Mouse (Mus musculus): ENCODE measurements around the gene Spry2.

The Spry2 gene

DNA sequence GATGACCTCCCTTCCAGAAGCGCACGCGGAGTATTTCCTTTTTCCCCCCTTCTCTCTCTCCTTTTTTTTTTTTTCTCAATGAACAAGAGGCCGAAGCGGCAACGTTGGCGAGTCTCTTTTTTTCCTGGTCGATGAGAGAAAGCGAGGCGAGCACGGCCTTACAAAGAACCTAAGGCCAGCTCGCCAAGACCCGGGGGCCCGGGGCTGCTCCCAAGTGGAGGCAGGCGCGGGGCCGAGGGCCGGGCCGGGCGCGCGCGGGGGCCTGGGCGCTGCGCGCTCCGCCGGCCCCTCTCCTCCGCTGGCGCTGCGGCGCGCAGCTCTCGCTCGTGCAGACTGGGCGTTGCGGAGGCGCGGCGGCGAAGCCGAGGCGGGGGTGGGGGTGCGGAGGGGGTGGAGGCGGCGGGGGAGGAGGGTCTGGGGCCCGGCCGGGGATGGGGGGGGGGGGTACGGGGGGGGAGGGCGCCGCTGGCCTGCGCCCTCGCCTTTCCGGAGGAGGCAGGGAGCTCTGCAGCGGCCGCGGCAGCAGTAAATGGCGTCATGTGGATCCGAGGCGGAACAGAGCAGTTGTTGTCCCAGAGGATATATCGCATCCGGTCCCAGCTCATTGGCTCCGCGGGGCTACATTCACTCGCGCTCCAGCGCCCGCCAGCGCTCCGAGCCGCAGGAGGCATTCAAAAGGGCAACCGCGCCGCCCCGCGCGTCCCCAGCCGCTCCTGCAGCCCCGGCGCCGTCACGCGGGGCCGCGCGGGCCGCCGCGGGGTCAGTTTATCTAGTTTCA lies at the start of gene Spry2:
TSS of gene Spry2 (minus strand) at position 29 of the 778 bp plus-strand sequence.
- DNase-seq (ENCODE audit: low spot score in 2 of 2), result peak; percentile 80 to 92

DNA sequence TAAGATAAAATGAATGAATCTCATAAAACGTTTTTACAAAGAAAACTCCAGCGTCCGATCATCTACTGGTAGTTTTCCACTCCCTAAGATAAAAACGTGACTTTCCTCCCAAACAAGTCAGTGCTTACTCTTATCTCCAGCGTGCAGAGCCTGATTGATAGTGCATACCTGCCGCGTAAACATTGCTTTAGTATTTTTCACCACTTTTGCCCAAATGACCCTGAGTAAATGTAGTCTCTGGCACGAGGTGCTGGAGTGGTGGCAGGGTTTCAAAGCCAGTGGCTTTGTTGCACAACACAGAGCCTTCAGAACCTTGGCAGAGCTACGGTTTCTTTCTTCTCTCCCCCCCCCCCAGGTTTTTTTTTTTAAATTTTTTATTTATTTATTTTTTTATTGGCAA lies 44.7 kb upstream of the Spry2 start:
- peak in 1 of 2 experiments; percentile 66 for DNase-seq (ENCODE audit: low spot score in 2 of 2)

DNA sequence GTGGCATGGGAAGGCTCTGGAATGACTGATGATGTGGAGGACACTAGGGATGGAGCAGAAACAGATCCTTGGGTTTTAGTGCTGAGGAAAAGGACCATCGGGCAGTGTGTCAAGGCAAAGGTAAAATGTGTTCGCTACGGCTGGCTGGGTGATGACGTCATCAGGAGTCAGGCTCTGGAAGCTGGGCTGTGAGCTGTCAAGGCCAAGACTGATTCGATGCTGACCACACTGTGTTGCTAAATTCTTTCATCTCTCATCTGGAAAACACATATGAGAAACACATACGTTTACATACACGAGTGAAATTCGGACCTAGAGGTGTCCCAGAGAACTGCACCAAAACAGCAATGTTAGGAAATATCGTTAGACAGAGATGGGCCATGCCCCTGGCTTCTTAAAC lies 30.1 kb upstream of the Spry2 start:
- DNase-seq (ENCODE audit: low spot score in 2 of 2), result no peak

DNA sequence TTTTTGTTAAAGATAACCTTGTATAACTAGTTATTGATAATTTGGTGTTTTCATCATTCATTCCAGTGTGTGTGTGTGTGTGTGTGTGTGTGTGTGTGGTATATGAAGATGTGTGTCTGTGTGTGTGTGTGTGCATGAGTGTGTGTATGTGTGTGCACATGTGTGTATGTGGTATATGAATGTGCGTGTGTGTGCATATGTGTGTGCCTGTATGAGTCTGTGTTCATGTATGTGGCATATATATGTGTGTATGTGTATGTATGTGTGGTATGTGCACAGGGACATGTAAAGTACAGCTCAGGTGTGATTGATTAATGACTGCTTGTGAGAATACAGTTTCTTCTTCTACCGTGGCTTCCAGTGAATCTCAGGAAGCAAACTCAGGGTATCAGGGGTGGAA lies 28.7 kb upstream of the Spry2 start:
- DNase-seq (ENCODE audit: low spot score in 2 of 2), result no peak

DNA sequence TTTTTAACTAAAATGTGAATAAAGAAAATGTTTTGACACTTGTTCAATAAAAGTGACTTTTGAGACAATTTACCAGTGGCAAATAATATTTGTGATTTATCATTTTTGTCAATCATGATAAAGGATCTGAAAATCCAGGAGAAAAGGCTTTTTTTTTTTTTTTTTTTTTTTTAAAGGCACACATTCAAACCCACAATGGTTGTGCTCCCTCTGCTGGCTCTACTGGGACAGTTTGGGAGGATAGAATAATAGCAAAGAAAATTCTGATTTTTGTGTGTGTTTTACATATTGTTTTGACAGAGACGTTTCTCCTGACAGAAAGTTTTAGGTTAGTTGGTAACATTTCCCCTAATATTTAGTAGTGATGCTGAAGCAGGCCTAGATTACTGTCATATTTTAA lies 28.1 kb upstream of the Spry2 start:
- DNase-seq (ENCODE audit: low spot score in 2 of 2), result no peak

DNA sequence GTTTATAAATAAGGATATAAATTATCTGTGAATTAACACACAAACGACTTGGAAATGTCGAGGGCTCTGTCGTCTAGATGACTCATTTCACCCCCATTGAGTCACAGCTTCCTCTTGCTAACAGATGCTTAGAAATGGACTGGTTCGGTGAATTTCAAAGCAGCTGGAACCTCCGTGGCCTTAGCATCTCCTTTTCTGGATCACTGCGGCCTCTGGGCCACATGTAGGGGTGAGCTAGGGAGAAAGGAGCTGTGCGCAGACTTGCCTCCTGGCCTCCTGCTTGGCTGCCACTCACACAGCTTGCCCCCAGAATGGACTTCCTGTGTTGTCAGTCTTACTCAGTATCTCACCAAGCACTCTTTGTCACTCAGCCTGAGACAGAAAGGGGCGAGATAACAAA lies 26.3 kb upstream of the Spry2 start:
- peak in 1 of 2 experiments; percentile 37 for DNase-seq (ENCODE audit: low spot score in 2 of 2)

DNA sequence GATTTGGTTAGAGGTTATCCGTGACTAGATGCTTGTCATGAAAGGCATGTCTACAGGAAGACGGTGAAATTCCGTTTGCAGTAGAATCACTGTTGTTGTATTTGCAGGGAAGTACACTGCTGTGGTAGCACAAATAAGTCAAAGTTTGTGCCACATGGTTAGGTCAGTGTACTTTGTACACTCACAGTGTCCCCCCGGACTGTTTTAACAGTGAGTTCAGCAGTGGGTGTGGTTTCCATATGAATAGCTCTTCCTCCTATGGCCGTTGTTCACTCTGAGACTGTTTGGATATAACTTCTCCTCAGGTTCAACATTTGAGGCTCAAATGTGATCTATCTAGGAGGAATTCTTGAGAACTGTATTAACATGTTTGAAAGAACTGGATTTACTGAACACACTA lies 25.8 kb upstream of the Spry2 start:
- no peak for DNase-seq (ENCODE audit: low spot score in 2 of 2)

DNA sequence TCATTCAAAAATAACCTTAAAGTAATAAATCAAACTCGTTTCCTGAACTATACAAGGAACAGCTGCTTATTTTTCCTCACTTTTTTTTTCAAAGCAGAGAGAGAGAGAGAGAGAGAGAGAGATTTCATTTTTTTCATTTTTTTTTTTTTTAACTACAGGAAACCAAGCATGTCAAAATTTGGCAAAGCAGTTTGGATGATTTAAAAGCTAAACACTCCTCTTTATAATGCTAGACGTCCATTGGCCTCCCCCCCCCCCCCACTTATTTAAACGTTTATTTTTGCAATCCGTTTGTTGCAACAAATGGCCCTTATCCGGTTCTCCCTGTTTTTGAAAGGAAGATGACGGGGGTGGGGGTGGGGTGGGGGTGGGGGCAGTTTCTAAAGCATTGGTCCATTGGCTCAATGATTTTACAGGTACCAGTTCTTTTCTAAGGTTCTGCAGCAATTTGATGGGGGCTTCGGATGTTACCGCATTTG lies 24.6 kb upstream of the Spry2 start:
- no peak for DNase-seq (ENCODE audit: low spot score in 2 of 2)

DNA sequence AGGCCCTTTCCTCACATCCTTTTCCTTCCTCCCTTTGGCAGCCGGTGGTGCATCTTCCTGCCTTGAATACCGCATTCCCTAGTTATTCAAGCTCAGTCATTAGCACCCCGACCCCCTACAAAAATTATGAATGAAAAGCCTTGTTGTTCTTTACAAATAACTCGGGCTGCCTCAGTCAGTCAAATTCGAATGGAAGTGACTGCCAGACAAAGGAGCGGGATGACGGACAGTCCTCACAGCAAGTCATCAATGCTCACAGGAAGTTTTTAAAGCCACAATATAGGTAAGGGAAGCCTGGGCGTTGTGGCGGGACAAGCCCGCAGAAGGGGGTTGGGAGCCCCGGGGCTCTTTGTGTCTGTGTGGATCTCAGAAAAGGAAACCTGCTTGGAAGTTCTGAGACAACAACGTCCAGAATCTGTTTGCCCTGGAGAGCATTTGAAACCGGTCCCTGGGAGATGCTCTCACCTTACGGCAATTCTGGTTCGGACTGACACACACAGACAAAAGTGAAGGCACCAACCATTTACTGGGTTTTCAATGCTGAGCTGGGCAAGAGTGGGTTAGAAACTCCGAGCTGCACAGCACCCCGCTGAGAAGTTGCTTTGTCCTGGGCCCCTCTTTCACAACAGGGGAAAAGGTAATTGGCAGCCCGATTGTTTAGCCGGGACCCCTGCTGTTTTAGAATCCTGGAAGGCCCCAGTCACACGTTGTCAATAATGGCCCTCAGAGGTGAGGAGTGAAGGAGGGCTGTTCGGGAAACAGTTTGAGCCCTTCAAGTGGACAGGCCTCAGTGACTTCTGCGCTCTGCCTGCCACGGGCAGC lies 24.0 kb upstream of the Spry2 start:
- no peak for DNase-seq (ENCODE audit: low spot score in 2 of 2)

DNA sequence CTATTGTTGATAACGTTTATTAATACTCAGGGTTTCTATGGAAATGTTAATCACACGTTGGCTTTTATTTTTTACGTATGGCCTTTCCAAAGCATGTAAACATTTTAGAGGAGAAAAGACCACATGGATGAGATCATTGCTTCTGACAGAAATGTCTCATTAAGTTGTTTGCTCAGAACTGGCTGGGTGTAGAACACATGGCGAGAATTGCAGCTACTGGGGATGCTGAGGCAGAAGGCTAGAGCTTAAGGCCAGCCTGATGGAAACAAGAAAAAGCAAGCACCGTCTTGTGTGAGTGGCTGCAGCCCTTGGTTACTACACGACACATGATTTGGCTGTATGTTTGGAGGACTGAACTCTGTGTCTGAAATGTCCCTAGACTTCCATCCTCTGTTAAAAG lies 10.6 kb upstream of the Spry2 start:
- DNase-seq (ENCODE audit: low spot score in 2 of 2), result no peak

DNA sequence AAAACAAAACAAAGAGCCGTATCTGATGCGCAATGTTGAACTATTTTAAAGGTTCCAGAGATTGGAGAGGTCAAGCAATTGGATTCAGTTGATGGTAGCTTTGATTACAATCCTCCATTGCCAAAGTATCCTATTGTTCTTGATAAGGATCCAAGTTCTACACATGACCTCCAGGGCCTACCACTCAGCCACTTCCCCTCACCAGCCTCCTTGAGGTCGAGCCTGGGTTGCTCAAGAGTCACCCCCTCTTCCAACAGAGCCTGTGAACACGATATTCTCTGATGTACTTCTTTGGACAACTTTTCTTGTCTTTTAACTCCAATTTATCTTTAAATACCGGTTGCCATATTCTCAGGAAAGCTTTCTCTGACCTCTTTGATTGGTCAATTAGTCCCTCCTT lies 9.3 kb upstream of the Spry2 start:
- no peak for DNase-seq (ENCODE audit: low spot score in 2 of 2)

DNA sequence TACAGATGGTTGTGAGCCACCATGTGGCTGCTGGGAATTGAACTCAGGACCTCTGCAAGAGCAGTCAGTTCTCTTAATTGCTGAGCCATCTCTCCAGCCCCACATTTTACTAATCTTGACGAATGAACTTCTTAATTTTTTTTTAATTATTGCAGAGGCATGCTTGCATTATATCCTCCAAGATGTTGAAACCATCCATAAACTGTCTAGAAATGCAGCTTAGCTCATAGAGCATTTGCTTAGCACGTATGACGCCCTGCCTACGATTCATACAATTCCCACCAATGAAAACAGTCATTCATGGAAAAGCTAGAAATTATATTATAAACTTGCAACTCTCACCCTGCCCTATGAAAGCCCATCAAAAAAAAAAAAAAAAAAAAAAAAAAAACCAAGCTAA lies 8.9 kb upstream of the Spry2 start:
- DNase-seq (ENCODE audit: low spot score in 2 of 2), result no peak

DNA sequence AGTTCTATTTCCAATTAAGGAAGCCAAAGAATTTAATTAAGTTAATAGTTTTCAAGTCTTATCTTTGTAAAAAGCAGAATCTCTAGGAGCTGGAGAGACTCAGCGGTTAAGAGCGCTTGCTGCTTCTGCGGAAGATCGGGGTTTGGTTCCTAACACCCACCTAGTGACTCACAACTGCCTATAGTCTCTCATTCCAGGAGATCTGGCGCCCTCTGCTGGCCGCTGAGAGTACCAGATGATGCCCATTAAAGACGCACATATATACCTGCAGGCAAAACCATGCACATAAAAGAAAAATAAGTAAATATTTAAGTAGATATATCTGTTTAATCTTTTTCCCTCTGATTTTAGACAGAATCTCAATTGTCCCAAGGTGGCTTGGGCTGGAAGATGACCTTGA lies 6.2 kb upstream of the Spry2 start:
- peak in 1 of 2 experiments; percentile 26 for DNase-seq (ENCODE audit: low spot score in 2 of 2)

DNA sequence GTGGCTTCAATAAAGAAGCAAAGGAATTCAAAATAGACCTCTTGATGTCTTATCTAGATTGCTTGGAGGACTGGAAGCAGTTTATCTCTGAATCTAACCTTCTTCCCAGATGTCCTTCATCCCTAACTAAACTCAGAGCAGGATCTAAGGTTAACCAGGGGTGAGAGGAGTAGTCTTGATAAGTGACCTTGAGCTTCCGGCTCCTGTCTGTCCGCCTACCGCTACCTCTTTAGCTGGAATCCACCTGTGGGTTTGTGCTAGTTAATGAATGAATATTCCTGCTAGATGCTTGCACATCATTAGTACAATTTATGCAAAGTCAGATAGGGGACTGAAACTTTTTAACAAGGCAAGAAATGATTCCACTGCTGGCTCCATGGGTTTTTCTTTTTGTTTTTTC lies 4.2 kb upstream of the Spry2 start:
- no peak for DNase-seq (ENCODE audit: low spot score in 2 of 2)

DNA sequence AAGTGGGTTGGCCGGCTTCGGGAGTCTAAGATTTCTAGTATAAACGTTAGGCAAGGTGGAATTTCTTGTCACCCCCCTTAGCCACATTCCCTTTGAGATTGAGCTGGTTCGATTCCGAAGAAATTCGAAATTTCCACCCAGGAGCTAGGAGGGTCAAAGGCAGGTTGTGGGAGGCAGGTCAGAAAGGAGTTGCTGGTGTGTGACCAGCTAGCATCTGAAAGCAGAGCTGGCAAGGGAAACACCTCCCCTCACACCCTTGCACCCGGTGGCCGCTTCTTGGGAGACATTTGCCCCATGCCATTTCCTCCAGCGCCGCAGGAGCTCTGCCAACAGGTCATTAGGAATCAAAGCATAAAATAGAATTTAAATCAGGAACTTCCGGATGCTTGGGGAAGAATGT lies 2.5 kb upstream of the Spry2 start:
- no peak for DNase-seq (ENCODE audit: low spot score in 2 of 2)

DNA sequence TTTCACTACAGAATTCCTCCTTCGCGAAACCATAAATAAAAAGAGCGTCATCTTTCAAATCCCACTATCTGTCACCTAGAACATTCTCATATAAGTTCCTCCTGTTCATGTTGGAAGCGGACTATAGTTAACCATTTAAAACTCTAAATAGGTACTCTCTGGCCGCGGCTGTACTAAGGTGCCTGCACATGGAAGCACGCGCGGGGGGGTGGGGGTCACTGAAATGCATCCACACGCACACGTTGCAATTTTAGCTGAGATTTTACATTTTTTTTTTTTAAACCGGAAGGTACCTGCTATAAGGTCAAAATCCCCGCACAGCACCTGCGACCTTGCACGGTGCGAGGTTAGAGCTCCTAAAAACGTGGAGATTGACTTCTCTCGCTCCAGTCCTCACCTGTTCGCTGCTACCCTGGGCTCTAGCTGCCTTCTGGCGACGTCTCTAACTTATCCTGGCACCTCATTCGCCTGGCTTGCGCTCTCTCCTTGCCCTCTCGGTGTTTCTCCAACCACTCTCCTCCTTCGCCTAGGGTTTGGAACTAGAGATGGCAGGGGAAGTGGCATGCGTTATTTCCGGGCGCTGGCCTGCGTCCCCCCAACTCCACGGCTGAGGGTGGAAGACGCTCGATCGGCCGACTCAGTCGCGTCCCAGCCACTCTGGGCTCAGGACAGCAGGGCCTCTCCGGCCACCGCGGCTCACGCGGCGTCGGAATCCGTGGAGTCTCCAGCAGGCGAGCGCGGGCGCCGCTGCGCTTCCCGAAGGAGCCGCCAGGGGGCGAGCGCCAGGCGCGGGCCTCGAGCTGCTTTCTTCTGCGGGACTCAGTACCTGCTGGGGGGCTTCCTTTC lies 1.9 kb upstream of the Spry2 start:
- peak; percentile 78 to 86 for DNase-seq (ENCODE audit: low spot score in 2 of 2)

DNA sequence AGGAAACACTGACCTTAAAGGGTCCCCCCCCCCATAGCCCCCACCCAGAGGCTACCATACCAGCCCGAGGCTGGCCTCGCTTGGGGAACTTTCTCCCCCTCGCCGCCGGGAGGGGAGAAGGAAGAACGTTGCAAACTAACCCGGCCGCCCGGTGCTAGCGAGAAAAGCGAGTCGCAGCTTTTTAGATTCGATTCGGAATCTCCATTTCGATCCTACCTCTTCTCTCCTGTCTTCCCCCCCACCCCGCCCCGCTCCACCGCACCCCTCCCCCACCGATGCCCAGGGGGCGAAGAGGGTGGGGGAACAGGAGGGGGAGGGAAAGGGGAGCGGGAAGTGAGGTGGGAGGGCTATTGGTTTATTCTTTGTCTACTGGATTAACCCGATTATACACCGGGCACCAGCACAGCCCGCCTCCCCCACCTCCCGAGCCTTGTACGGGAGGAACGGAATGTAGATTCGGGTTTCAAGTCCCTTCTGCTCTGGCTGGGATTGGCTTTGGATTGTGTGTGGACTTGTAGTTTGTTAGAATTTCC lies 1.0 kb upstream of the Spry2 start:
- DNase-seq (ENCODE audit: low spot score in 2 of 2), result peak in 1 of 2 experiments; percentile 54

DNA sequence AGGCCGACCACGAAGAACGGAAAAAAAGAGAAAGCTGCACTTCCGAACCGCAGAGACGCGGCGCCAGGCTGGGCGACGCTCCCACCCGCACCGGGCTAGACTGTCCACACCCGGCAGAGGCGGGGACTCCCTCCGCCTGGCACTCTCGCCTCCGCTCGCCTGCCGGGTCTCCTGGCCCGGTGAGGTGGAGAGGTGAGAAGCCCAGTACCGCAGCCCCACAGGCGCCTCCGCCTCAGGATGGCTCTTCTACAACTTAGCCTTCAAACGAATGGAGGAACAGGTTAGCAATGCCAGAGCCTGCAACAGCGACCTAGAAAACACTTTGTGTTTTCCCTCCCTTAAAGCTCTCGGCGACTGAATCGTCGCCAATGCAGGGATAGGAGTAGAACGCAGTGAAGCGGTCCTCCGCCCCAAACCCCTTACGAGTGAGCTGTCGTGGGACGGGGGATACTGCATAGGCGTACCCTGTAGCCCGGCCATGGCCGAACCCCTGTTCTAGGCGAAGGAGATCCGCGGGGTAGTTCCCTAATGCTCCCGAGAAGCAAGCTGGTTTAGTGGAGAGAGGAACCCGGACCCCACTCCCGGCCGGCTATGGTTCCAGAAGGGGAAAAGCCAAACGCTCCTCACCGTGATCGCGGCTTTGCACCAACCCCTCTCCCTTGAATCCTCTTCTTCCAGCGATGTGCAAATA lies 513 bp downstream of the Spry2 start:
- DNase-seq (ENCODE audit: low spot score in 2 of 2), result peak; percentile 52 to 56

DNA sequence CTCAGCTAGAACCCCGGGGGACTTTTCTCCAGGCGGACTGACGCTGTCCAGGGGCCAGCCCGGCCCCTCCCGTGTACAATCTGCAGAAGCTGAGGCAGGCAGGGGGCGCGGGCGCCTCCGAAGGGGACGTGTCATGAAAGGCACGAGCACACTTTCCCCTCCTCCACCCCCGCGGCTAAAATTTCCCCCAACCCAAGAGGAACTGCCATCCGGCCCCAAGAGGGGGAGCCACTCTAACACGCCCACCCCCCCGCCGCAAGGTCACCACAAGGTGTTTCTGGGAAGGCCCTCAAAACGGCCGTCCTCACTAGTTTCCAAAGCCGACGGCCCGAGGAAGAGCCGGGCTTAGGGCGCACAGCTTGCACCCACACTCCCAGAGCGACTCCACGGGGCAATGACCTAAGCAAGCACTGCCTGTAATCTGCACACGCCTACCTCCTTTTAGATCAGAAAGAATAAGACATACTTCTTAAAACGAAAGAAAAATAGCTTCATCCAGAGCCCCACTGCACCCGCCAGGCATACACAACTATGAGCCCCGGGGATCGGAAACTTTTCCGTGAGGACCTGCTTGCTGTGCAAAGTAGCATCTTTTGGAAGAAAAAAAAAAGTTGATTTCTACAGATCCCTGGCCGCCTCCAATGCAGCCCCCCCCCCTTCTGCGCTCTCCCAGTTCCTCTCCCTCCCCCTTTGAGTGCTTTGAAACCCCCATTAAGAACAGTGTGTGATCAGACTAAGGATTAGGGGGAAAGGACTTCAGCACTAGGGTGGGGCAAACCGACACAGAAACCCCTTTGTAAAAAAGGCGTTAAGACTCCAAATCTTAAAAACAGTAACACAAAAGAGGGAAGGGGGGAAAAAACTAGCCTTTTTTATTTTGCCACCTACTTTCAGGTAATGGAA lies 1.4 kb downstream of the Spry2 start:
- peak; percentile 32 to 37 for DNase-seq (ENCODE audit: low spot score in 2 of 2)

DNA sequence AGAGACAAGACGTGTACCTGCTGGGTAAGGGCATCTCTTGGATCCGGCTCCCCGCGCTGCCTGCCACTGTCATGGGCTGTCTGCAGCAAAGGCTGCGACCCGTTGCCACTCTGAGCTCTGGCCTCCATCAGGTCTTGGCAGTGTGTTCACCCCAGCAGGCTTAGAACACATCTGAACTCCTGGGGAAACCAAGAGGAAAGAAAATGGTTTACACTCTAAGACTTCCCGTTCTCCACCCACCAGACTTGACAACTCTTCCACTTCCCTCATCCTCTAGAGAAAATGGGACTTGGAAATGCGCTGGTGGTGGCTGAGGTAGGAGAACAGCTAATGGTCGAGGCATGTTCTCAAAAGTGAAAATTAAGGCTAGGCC lies 3.0 kb downstream of the Spry2 start:
- DNase-seq (ENCODE audit: low spot score in 2 of 2), result peak in 1 of 2 experiments; percentile 9

Measured in urinary bladder, postnatal 36 days (tissue).